Mouse (Mus musculus): Measurements from ENCODE around the gene Peli1.
"Not testable (repeated sequence)": the region's sequence is repeated elsewhere in the genome, so short reads cannot be mapped to it uniquely, and the experiment has no call there.

Gene Peli1

DNA sequence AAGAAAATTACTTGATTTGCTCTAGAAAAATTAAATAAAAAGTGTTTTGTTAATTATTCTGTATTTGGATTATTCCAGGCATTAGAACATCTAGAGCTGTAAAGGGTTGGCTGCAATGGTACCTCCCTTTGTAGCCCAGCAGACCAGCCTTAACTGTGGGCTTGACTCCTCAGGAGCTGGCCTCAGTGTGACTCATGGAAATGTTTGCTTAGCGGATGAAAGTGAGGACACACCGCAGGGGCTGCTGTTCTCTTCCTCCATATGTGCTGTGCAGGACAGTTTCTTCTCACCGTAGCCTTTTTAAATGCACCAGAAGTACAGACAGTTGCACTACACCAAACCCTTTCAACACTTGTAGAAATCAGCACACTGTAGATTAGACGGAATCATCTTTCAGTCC, 58.4 kb downstream of the Peli1 start:
- in situ Hi-C loops (cut with MboI, MseI) = no loop called here

- in situ Hi-C loops (cut with MboI, MseI) = no loop called here
Observed at GRCm38 (mm10) chr11:21150316-21150715, 59.2 kb downstream of the Peli1 start.

GRCm38 (mm10) chr11:21151672-21152071, 60.6 kb downstream of the Peli1 start:
- in situ Hi-C loops (cut with MboI, MseI) = no loop called here

DNA sequence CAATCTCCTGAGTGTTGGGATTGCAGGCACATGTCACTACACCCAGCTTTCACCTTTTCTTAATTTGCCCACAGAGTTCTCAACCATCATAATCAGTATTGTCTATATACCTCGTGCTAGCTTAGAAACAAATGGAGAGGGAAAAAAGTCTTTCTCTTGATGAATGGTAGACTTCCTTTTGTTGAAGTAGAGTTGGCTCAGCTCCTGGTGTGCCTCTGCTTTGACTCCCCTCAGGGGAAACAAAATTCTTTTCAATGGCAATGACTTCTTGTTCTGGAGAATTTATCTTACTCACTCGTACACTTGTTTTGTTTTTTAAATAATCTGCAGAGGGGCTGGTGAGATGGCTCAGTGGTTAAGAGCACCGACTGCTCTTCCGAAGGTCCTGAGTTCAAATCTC, 62.0 kb downstream of the Peli1 start:
- in situ Hi-C loops (cut with MboI, MseI) = no loop called here

DNA sequence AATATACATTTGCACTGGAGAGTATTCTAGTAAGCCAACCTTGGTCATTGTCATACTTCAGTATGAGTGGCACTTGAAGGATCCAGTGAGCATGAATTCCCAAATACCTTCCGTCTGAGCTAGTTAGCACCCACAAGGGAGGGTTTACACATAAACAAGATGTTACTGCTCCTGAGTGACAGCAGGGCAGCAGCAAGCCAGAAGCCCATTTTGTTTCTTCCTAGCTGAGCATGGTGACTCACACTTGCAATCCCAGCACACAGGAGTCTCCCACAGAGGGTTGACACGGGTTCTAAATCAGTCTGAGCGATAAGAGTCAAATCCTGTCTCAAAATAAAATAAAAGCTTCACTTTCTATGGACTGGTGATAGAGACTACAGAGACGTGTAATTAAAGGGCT, 66.5 kb downstream of the Peli1 start:
- in situ Hi-C loops (cut with MboI, MseI) = no loop called here

GRCm38 (mm10) chr11:21162093-21162492, 71.0 kb downstream of the Peli1 start:
- in situ Hi-C loops (cut with MboI, MseI) = no loop called here

GRCm38 (mm10) chr11:21163143-21163542, 72.1 kb downstream of the Peli1 start:
- in situ Hi-C loops (cut with MboI, MseI) = no loop called here

- in situ Hi-C loops (cut with MboI, MseI) = no loop called here
Observed at GRCm38 (mm10) chr11:21163673-21164072, 72.6 kb downstream of the Peli1 start.

DNA sequence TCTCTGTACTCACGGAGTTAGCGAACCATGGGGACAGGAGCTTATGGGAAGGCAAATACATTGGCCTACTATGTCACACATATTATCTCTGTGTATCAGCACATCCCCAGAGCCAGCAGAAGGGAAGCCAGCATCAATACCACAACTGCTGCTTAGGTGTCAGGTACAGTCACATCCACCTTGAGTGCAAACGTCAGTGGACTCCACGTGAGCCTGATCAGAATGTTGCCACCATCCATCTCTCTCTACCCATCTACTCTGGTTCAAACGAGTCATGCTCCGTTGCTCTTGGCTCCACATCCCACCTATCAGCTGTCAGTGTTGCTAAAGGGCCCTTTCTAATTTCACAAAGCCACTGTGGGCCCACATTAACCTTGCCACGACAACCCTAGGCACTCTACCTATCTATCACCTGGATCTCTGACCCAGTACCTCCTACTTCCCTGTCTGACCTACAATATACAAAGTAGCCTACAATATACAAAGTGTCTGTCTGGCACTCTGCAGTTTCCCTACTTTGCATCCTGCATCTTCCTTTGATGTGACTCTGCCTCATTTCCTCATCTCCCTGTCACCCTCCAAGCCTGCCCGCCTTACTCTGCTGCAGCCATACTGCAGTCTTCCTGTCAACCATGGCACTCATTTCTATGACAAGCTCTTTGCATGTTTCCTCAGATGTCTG, 73.4 kb downstream of the Peli1 start:
- in situ Hi-C loops (cut with MboI, MseI) = no loop called here

- in situ Hi-C loops (cut with MboI, MseI) = no loop called here
Observed at GRCm38 (mm10) chr11:21164994-21165560, 74.0 kb downstream of the Peli1 start.

- in situ Hi-C loops (cut with MboI, MseI) = no loop called here
Observed at GRCm38 (mm10) chr11:21166495-21167096, 75.5 kb downstream of the Peli1 start.

DNA sequence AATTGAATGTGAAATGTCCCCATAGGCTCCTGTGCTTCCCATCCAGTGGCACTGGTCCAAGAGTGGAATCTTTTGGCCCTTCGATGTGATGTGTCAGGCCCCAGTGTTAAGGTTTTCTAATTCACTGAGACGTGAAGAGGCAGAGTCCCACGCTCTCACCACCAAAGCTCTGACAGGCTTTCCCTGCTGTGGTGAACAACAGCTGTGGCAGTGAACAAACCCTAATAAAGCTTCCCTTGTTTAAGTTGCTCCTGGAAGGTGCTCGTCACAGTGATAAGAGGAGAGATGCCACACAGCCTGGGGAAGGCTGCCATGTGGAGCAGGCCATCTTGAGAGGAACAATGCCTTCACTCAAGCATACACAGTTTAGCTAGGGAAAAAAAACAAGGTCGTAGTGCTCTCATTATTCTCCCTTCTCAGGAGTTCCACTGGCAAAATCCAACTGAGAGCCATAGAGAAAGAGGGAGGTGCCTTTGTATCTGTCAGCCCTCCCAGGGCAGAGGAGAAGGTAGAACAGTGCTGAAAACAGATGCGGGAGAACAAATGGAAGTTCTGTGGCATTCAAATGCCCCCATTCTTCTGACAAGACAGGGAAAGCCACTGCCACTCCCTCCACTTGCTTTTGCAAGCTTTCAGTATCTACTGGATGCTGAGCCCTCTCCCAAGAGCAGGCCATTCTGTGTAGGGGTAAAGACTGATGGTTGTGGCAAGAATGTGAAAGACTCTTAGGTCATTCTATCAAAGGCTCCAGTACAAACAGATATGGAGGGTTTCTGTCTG, 77.9 kb downstream of the Peli1 start:
- in situ Hi-C loops (cut with MboI, MseI) = no loop called here

GRCm38 (mm10) chr11:21169608-21169860, 78.4 kb downstream of the Peli1 start:
- in situ Hi-C loops (cut with MboI, MseI) = not testable (repeated sequence)

DNA sequence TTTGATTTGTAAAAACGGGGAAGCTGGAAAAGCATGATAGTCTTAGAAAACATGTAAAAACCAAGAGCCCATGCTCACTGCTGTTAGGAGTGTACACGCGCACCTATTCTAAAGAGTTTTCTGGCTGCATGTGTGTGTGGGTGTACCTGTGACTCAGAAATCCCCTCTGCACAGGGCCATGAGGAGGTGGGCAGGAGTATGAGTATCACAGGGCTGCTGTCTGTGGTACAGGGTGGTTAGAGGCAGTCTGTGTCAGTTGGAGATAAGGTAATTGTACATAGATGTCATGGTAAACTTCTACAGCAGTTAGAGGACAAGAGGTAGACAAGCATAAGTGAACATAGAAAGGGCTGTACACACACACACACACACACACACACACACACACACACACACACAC, 81.2 kb downstream of the Peli1 start:
- in situ Hi-C loops (cut with MboI, MseI) = no loop called here

- in situ Hi-C loops (cut with MboI, MseI) = no loop called here
Observed at GRCm38 (mm10) chr11:21173926-21174325, 82.8 kb downstream of the Peli1 start.

GRCm38 (mm10) chr11:21174396-21174795, 83.3 kb downstream of the Peli1 start:
- in situ Hi-C loops (cut with MboI, MseI) = no loop called here

- in situ Hi-C loops (cut with MboI, MseI) = loop anchor here (5.0 kb wide), 2 partner anchors 78 to 253 kb away; no protein-coding TSS in a partner anchor
Observed at GRCm38 (mm10) chr11:21175063-21175462, 84.0 kb downstream of the Peli1 start.

- in situ Hi-C loops (cut with MboI, MseI) = loop anchor here (5.0 kb wide), 2 partner anchors 79 to 254 kb away; no protein-coding TSS in a partner anchor
Observed at GRCm38 (mm10) chr11:21176491-21176890, 85.4 kb downstream of the Peli1 start.

GRCm38 (mm10) chr11:21178343-21178742, 87.3 kb downstream of the Peli1 start:
- in situ Hi-C loops (cut with MboI, MseI) = loop anchor here (5.0 kb wide), 2 partner anchors 81 to 256 kb away; no protein-coding TSS in a partner anchor

GRCm38 (mm10) chr11:21178998-21179645, 88.0 kb downstream of the Peli1 start:
- in situ Hi-C loops (cut with MboI, MseI) = loop anchor here (5.0 kb wide), 2 partner anchors 82 to 257 kb away; no protein-coding TSS in a partner anchor

DNA sequence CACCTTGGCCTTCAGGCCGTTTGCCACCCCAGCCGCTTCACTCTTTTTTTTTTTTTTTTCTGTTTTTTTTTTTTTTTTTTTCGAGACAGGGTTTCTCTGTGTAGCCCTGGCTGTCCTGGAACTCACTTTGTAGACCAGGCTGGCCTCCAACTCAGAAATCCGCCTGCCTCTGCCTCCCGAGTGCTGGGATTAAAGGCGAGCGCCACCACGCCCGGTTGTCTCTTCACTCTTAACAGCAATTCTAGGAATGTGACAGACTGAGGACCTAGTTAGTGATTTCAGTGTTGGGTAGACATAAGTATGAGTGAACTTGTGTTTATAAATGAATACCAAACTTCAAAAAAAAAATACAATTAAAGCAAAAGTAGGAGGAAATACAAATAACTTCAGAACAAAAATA, 88.8 kb downstream of the Peli1 start:
- in situ Hi-C loops (cut with MboI, MseI) = loop anchor here (5.0 kb wide), 2 partner anchors 83 to 258 kb away; no protein-coding TSS in a partner anchor

DNA sequence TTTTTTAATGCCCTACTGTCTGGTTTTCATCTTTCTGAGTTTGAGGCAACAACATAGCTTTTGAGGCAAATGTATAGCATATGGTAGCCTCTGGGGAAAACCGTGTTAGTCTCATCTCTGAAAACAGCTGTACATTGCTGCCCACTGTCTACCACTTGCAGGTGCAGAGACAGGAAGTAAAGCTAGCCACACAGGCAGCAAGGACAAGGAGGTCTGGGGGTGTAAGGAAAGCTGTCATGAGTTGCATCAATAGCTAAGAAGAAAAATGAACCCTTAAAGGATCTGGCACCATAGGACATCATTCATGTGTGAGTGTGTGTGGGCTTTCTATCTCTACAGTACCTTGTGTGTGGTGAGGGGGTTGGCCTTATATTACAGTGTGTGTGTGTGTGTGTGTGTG, 89.6 kb downstream of the Peli1 start:
- in situ Hi-C loops (cut with MboI, MseI) = no loop called here
